Mouse (Mus musculus) heart, embryonic 10.5 days (tissue): ENCODE results near the gene Fat3. TPM values are rescaled to one million over a fixed set of nuclear protein-coding genes. Genes with fewer than 3 reads are reported as not detected.

Experiments
- DNase-seq: peaks from one replicate; pipeline ENCODE4 v3.0.0-alpha.2; 2017; ENCODE audit warnings: low spot score
- H3K27ac ChIP-seq: fragments of 300-500 bp; sonication (generic); 2 replicates; pipeline ENCODE4 v1.5.1; 2016; ENCODE audit warnings: mild to moderate bottlenecking
- H3K27me3 ChIP-seq: fragments of 300-500 bp; sonication (generic); 2 replicates; pipeline ENCODE4 v1.6.1; 2016; ENCODE audit warnings: mild to moderate bottlenecking; ENCODE audit not compliant: poor library complexity, insufficient read depth, severe bottlenecking
- H3K36me3 ChIP-seq: fragments of 300-500 bp; sonication (generic); 2 replicates; pipeline ENCODE4 v1.6.1; 2016; ENCODE audit warnings: mild to moderate bottlenecking, moderate library complexity
- H3K4me1 ChIP-seq: fragments of 300-500 bp; sonication (generic); 2 replicates; pipeline ENCODE4 v1.6.1; 2016; ENCODE audit warnings: mild to moderate bottlenecking
- H3K4me3 ChIP-seq: fragments of 300-500 bp; sonication (generic); 2 replicates; pipeline ENCODE4 v1.5.1; 2016; ENCODE audit warnings: mild to moderate bottlenecking, moderate library complexity
- H3K9me3 ChIP-seq: fragments of 300-500 bp; sonication (generic); 2 replicates; pipeline ENCODE4 v1.6.1; 2016; ENCODE audit warnings: mild to moderate bottlenecking, moderate library complexity
- WGBS: fragments of 180-500 bp; shearing (Covaris S2); methylation state at CpG from one replicate; pipeline ENCODE4 v1.1.7; 2016; 5-methylcytosine and 5-hydroxymethylcytosine counted together
- polyA plus RNA-seq: library from polyadenylated mRNA; unstranded; fragments of >200 nt; fragmentation: Nextera tagmentation; extraction: Ambion mirVana; gene quantifications from 2 replicates; pipeline ENCODE4 v1.2.1, GENCODE M21; 2016

The Fat3 gene
- polyA plus RNA-seq, 1 experiment from 2014 or later, result 1.9 TPM

DNA sequence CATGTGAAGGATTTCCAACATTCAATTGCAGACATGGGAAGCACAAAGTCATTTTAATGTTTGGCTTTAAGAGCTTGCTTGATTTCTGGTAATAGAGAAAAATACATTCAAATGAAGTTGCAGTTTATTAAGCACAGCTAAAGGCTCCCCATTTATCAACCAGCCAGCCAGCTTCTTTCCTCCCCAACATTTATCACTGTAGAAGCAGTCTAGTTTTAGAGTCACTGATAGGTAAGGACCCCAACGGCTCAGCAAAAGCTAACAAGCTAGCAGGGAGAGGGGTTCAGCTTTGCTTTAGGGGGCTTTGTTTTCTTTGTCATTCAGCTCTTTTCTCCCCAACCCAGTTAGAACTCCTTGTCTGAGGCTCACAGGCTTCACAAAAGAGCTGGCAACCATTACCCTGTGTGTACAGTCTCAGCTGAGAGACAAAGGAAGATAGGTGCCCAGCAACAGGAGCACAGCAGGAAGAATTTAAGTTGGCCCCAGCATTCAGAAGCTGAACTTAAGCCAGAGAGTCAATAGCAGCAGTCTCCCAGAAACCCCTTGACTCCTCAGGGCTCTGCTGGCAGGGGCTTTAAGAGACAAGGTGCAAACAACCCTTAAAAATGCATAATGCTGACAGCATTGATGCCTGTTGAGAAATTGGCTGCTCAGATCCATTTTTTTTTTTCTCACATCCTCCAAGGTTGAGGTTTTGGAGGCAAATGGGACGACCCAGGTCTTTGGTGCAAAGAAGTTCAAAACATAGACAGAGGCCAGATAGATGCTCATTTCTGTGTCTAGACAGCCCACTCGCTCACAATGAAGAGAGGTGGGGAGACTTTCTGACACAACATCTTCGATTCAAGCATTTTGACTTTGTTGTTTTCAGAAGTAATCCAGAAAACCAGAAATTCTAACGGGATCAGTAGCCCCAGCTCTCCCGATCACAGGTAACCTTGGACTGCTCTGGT lies 102.1 kb downstream of the Fat3 start:
- WGBS, result 61% methylated on average over 6 of the region's 6 CpGs
- H3K9me3 ChIP-seq, result no peaks in the 10 kb centered on the region
- no peak overlapping the region for H3K27ac ChIP-seq
- no peaks in the 10 kb centered on the region for H3K36me3 ChIP-seq
- H3K4me1 ChIP-seq, result no peaks in the 10 kb centered on the region
- H3K4me3 ChIP-seq, result no peak overlapping the region
- peaks cover 2% of the 10 kb centered on the region; the same call in 1 of the 2 replicates for H3K27me3 ChIP-seq
- no peak for DNase-seq

DNA sequence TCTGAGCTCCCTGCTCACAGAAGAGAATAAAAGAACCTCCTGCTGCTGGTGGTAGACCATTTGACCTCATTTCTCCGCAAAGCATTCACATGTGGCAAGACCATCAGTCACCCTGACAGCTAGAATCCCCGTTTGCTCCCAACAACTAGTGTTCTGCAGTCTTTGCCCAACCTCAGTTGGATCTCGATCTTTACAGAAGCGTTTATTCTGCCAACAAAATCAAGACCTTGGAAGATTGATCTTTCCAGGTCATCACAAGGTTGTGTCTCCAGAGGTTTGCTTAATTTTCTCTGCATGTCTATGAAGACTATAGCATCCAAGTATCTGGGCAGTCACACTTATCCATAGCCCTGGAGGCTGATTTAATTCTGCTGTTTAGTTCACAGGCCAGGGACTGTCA lies 111.9 kb downstream of the Fat3 start:
- Histone ChIP-seq H3K27me3 (no peaks in the 10 kb centered on the region; the same call in 1 of the 2 replicates), H3K4me3 (no peak overlapping the region), H3K9me3 (no peaks in the 10 kb centered on the region), H3K4me1 (no peaks in the 10 kb centered on the region), H3K27ac (no peak overlapping the region), H3K36me3 (no peaks in the 10 kb centered on the region)
- no peak for DNase-seq
- 65% methylated on average over 4 of the region's 4 CpGs for WGBS

DNA sequence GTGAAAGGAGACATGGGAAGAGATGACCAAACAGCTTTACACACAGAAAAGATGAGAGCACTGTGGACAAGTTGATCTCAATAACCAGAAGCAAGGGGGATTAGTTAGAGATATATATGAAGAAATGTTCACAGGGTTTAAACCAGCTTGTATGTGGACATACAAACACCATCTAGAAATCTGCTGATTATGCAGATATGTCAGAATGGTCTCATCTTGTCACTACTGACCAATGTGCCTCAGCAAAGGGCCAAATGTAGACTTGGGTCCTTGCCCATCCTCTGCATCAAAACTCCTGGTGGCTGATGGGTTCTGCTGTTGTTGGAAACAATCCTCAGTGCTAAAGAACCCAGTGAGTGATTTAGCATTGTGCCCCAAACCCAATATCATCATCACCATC lies 113.6 kb downstream of the Fat3 start:
- Histone ChIP-seq H3K36me3 (no peaks in the 10 kb centered on the region), H3K27ac (no peak overlapping the region), H3K9me3 (no peaks in the 10 kb centered on the region), H3K27me3 (no peaks in the 10 kb centered on the region), H3K4me1 (no peaks in the 10 kb centered on the region), H3K4me3 (no peak overlapping the region)
- DNase-seq, result no peak

DNA sequence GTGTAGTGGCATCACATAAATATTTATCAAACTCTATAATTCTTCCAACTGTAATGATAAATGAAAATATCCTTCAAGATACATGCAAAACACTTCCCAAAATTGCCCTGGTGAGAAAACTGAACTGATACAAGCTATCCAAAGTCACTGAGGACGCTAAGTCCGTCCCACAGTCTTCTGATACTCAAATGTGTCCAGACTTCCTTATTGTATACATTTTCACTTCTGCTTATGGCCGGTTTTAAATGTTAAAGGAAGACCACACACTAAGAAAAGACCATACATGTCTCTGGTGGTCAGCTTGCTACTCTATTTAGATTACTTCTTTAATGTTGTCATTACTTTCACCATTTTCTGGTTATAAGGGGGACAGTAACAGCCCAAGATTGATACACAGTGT lies 137.4 kb downstream of the Fat3 start:
- 84% methylated on average over 3 of the region's 3 CpGs for WGBS
- Histone ChIP-seq H3K4me1 (0 out of 2 replicates have a peak, but pooled peaks cover 3% of the 10 kb centered on the region), H3K27ac (no peak overlapping the region)

DNA sequence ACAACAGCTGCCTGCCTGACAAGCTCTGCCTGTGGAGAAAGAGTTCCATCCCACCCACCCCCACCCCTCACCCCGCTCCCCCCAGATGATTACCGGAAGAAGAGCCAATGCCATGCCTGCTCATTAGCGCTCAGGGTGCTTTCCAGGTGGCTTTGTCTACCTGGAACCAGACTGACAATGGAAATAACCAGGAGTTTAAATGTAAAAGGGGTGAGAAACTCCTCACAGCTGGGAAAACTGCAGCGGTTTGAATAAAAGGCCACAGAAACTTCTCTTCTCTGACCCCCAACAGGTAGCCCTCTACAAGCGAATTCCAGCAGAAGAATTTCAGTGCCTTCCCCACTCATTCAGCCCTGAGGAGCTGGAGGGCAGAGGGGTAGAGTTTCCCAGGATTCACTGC lies 139.3 kb downstream of the Fat3 start:
- Histone ChIP-seq H3K4me3 (no peak overlapping the region), H3K27ac (no peak overlapping the region), H3K4me1 (0 out of 2 replicates have a peak, but pooled peaks cover 3% of the 10 kb centered on the region), H3K9me3 (no peaks in the 10 kb centered on the region), H3K36me3 (no peaks in the 10 kb centered on the region), H3K27me3 (no peaks in the 10 kb centered on the region; the same call in 1 of the 2 replicates)
- 12% methylated on average over 5 of the region's 5 CpGs for WGBS
- DNase-seq, result no peak

More for the DNA sequence above, 137.4 kb downstream of the Fat3 start:
- DNase-seq, result no peak
- Histone ChIP-seq H3K9me3 (no peaks in the 10 kb centered on the region), H3K27me3 (no peaks in the 10 kb centered on the region; the same call in 1 of the 2 replicates), H3K4me3 (no peak overlapping the region), H3K36me3 (no peaks in the 10 kb centered on the region)

DNA sequence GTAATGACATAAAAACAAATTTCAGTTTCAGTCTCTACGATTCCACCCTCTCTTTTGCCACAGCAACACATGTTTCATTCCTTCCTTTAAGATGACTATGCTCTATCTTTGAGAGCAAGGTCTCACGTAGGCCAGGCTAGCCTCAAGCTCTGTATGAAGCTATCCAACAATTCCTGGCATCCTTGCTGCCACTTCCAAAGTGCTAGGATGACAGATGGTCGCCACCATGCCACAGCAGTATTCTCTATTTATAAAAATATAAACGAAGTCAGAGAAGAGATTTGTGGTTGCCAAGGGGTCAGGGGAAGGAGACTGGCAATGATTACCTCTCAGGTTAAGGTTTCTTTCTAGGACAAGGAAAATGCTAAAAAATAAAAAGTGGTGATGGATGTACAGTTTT lies 144.4 kb downstream of the Fat3 start:
- DNase-seq, result no peak
- WGBS, result 71% methylated on average over 4 of the region's 4 CpGs
- Histone ChIP-seq H3K36me3 (no peaks in the 10 kb centered on the region), H3K27me3 (no peaks in the 10 kb centered on the region), H3K9me3 (no peaks in the 10 kb centered on the region), H3K4me1 (0 out of 2 replicates have a peak, but pooled peaks cover 2% of the 10 kb centered on the region), H3K27ac (no peak overlapping the region), H3K4me3 (no peak overlapping the region)

DNA sequence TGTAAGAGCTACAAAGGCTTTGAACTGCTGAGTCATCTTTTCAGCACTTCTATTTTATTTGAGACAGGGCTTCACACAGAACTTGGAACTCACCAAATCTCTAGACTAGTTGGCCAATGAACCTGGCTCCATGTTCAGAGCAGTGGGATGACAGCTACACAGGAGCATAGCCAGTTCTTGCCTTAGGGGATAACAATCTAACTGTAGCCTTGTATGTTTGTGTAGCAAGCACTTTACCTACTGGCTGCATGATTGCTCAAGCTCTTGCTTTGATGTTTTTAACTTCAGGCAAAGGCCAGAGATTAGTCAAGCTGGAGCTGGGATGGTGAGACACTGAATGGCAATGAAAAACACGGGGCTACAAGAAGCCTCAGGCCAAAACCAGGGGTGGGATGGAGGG lies 146.2 kb downstream of the Fat3 start:
- WGBS, result 18% methylated on average over 1 of the region's 1 CpGs
- no peak for DNase-seq
- Histone ChIP-seq H3K9me3 (no peaks in the 10 kb centered on the region), H3K36me3 (no peaks in the 10 kb centered on the region), H3K27ac (no peak overlapping the region), H3K4me1 (no peaks in the 10 kb centered on the region), H3K27me3 (no peaks in the 10 kb centered on the region), H3K4me3 (no peak overlapping the region)

DNA sequence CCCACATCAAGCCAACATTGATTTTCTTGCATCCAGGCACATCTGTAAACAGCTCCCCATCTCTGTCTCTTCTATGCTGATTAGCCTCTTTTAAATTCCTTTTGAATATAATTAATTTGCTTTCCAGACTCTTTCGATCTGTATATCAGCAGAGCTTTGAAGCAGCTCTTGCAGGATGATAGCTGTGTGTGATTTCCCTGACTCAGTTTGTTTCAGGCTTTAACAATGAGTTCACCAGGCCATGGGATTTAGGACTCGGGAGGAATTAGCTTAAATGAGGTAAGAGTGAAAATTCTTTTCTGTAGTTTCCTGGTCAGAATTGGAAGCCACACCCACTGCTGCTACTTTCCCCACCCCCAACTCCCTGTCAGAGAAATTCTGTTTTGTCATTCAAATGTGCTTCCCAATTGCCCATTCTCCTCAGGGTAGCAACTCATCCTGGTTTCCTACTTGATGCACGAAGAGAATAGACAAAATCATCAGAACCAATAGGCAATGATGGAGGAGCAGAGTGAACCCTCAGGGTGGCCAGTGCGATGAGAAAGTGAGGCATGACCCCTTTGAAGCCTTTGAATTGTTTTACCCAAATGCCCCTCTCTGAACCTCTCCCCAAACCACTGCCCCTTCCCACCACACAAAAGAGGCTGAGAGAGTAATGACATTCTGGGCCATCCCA lies 147.9 kb downstream of the Fat3 start:
- Histone ChIP-seq H3K36me3 (no peaks in the 10 kb centered on the region), H3K4me3 (no peak overlapping the region), H3K27me3 (no peaks in the 10 kb centered on the region), H3K4me1 (no peaks in the 10 kb centered on the region), H3K9me3 (no peaks in the 10 kb centered on the region), H3K27ac (no peak overlapping the region)
- DNase-seq, result no peak
- 34% methylated on average over 4 of the region's 4 CpGs for WGBS

DNA sequence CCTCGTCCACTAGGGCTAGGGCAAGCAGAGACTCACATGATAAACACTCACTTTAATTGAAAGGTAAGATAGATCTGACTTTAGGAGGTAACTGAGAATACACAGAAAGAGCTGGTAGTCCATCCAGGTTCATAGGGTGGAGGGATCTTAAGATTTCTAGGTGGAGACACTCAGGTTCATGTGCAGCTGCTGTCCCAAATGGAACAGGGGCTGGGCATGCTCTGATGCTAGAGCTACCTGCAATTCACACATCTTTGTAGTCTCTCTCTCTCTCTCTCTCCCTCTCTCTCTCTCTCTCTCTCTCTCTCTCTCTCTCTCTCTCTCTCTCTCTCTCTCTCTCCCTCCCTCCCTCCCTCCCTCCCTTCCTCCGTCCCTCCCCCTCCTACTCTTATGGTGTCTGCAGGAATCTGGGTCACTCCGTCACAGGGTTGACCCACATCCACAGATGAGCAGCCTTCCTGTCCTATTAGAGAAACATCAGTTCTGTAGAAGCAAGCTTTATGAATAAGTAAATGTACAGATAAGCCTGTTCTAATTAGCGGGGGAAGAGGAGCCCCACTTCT lies 148.5 kb downstream of the Fat3 start:
- WGBS, result 59% methylated on average over 3 of the region's 4 CpGs
- H3K4me1 ChIP-seq, result no peaks in the 10 kb centered on the region
- no peaks in the 10 kb centered on the region for H3K36me3 ChIP-seq
- no peaks in the 10 kb centered on the region for H3K27me3 ChIP-seq
- no peaks in the 10 kb centered on the region for H3K9me3 ChIP-seq
- H3K4me3 ChIP-seq, result no peak overlapping the region
- DNase-seq, result no peak
- H3K27ac ChIP-seq, result no peak overlapping the region

DNA sequence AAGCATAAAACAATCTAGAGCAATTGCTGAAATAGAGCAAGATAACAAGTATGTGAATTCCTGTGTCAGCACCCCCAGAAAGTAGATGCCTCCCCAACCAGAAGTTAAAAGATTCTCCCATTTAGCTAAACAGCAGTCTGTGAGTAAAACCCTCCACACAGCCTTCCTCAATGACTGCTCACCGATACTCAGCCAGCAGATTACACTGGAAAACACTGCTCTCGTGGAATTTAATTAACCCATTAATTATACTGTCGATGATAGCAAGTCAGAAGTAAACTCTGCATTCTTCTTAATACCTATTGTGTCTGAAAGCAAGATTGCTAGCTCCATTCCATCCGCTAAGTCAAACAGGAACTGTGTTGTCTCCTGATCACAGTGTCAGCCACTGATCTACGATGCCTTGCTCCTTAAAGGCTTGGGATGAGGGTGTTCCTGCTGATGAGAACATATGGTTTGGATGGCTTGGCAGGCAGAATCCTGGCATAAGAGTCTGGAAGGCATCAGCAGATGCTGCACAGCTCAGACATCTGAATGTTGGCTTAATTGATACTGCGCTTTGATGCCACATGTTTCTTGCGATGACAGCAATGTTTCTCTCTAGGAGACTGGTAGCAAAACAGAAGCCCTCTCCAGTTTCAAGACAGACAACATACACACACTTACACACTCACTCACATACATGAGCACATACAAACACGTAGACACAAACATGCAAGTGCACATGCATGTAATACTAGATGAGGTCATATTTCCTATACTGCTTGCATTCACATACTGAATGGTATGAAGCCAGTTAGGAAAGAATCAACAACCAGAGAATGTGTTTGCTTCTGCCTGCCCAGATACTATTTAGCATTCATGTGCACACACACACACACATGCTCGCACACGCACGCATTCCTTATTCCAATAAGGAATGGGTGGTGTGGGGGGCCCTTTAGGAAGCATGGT lies 155.9 kb downstream of the Fat3 start:
- Histone ChIP-seq H3K4me3 (no peak overlapping the region), H3K36me3 (no peaks in the 10 kb centered on the region), H3K4me1 (peaks cover 4% of the 10 kb centered on the region; the same call in 1 of the 2 replicates), H3K27me3 (no peaks in the 10 kb centered on the region), H3K27ac (no peak overlapping the region), H3K9me3 (no peaks in the 10 kb centered on the region)
- DNase-seq, result no peak
- 78% methylated on average over 11 of the region's 11 CpGs for WGBS

DNA sequence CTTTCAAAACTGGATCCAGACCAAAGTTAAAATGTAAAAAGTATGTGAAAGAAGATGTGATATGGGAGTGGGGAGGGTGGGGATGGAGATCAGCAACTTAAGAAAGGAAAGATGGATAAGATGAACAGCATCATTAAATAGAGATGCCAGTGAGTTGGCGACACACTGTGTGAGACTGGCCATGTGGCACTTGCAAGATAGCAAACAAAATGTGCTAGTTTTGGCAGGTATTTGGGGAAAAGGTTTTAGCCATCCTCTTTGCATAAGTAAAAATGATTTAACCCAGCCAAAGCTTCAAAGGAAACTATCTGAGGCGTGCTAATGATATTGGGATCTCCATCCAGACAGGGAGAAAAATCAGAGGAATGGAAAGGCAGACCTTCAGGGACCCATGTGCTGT lies 157.9 kb downstream of the Fat3 start:
- Histone ChIP-seq H3K9me3 (no peaks in the 10 kb centered on the region), H3K4me3 (no peak overlapping the region), H3K36me3 (no peaks in the 10 kb centered on the region), H3K27me3 (no peaks in the 10 kb centered on the region), H3K27ac (no peak overlapping the region), H3K4me1 (peaks cover 4% of the 10 kb centered on the region; the same call in 1 of the 2 replicates)
- DNase-seq, result no peak
- 74% methylated on average over 2 of the region's 2 CpGs for WGBS

DNA sequence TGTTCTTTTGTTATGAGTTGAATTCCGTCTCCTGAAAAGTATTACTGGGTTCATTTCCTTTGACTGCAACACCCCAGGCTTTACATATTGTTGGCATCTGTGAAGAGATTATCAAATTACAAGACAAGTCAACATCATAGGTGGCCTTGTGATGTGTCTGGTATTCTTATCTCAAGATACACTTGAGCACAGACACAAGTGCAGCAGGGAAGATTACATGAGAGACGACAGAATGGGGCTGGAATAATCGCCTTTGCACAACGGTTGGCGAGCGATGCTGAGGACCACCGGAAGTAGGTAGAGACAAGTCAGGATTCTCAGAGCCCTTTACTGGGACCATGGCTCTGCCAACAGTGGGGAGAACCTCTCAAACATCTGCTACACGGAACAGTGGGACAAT lies 158.5 kb downstream of the Fat3 start:
- DNase-seq, result no peak
- WGBS, result 46% methylated on average over 8 of the region's 8 CpGs

More for the DNA sequence above, 158.5 kb downstream of the Fat3 start:
- Histone ChIP-seq H3K4me3 (no peak overlapping the region), H3K36me3 (no peaks in the 10 kb centered on the region), H3K9me3 (no peaks in the 10 kb centered on the region), H3K27me3 (no peaks in the 10 kb centered on the region), H3K27ac (no peak overlapping the region), H3K4me1 (peaks cover 4% of the 10 kb centered on the region; the same call in 1 of the 2 replicates)
